Mouse (Mus musculus): ENCODE data around the gene Cbwd1.

- TF ChIP-seq CTCF (IDR thresholded peaks at IDR 0.05; ENCODE audit: low read depth): no peak
- TF ChIP-seq EP300 (optimal IDR thresholded peaks at IDR 0.05): no peak
Measured at GRCm38 (mm10) chr19:24972701-24973390, 11.4 kb upstream of the Cbwd1 start.

All from stomach, postnatal 0 days (tissue).